Mouse (Mus musculus) thymus, postnatal 25 days (tissue): ENCODE data around the gene Nudt8.
A peak's percentile ranks its signal among the peaks of the same experiment; 100 is the strongest.

ENCODE experiments used
- DNase-seq: peaks from one replicate; pipeline ENCODE4 v3.0.0; 2022

The Nudt8 gene

GRCm38 (mm10) chr19:3988066-3988465, 12.3 kb upstream of the Nudt8 start:
- no peak for DNase-seq

DNA sequence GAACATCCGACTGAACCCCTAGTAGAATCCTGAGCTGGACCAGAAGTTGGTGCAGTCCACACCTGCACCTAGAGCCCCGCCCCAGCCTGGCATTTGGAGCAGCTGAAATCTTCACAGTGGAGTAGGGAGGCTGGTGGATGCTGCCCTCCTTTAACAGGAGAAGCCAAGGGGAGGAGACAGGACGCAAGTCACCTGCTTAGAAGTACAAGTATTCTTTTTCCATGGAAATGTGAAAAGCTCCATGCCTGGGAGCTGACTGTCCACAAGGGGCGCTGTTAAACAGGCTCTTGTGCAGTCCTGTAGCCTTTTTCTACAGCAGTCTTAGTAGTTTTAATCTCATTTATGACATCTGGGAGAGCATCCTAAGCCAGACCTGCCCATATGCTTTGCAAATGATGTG, 11.6 kb upstream of the Nudt8 start:
- no peak for DNase-seq

DNA sequence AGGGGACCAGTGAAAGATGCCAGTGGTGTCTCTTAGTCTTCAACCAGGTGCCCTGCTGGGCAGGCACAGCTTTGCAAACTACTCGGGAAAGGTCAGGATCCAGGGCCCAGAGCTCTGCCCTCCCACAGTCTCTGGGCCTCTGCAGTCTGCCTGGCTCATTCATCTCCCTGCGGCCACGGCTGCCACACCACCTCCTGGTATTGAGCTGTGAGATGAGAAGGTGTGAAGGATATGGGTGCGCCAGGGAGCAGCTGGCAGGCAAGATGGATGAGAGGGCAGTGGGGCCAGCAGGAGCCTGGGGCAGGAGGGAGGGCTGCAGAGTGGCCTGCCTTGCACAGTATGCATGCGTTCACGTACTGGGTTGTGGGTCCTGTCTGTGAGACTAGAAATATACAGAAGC, 9.6 kb upstream of the Nudt8 start:
- no peak for DNase-seq

GRCm38 (mm10) chr19:3991562-3991961, 8.8 kb upstream of the Nudt8 start:
- DNase-seq: no peak

- no peak for DNase-seq
Observed at GRCm38 (mm10) chr19:3991966-3992365, 8.4 kb upstream of the Nudt8 start.

DNA sequence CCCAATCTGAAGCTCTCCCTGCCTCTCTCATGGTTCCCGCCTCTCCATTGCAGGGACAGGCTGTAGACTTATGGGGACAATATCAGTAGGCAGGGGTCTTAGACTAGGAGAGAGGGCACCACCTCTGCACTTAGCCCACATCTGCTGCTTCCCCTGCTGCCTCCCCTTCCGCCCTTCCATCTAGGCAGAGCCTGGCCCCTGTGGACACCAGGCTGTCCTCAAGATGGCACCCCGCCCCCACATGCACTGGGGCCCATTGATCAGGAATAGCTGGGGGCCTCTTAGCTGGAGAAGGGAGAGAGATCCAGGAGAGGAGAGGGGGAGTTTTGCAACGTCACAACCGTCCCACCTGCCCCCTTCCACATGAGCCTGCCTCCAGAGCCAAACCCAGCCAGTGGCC, 8.0 kb upstream of the Nudt8 start, which contains the start of gene Tbx10:
Gene Tbx10 (plus strand): TSS at position 337 of the 400 bp plus-strand sequence.
- DNase-seq: no peak

DNA sequence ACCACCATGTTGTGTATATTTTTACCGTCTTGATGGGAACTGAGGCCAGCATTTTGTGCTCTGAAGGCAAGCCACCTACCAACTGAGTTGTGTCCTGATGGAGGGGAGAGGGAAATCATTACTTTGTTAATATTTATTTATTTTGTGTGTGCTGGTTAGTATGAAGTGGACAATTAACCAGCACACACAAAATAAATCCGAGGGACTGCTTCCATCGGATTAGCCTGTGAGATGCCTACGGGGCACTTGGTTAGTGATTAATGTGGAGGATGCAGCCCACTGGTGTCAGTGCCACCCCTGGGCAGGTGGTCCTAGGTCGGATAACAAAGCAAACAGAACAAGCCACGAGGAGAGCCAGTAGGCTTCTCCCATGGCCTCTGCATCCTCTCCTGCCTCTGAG, 5.4 kb upstream of the Nudt8 start:
- no peak for DNase-seq

DNA sequence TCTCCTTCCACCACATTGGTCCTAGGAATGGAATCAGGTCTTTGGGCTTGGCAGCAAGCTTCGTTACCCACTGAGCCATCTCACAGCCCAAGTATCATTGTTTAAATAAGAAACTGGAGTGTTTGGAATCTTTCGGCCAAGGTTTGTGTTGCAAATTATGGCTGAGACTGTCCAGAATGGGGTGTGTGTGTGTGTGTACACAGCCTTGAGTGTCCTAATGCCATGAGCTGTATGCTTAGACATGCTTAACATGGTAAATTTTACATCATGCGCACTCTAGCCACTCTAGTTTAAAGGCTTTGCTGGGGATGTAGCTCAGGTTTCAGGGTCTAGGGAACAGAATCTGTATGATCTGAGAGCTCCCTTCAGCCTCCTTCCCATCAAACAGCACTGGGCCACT, 4.9 kb upstream of the Nudt8 start:
- no peak for DNase-seq

DNA sequence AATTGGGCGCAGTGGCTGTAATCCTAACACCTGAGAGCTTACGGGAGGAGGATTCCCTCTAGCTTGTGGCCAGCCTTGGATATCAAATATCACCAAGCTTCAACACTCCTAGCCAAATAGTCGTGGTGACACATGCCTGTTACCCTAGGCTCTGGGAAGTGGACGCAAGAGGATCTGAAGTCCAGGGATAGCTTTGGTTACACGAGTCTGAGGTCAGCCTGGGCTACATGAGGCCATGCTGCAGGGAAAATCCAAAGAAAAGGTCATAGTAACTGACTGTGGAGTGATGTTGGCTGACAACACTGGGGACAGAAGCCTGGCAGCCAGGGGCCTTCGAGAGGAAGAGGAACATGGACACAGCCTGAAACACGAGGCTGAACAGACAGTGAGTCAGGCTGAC, 4.3 kb upstream of the Nudt8 start:
- DNase-seq: no peak

- no peak for DNase-seq
Observed at GRCm38 (mm10) chr19:3996747-3997146, 3.6 kb upstream of the Nudt8 start.

GRCm38 (mm10) chr19:3997231-3997630, 3.1 kb upstream of the Nudt8 start:
- DNase-seq: no peak

GRCm38 (mm10) chr19:3998335-3998734, 2.0 kb upstream of the Nudt8 start:
- DNase-seq: no peak

GRCm38 (mm10) chr19:3999121-3999730, 1.2 kb upstream of the Nudt8 start:
- no peak for DNase-seq

- DNase-seq: no peak
Observed at GRCm38 (mm10) chr19:4000949-4001525, 657 bp downstream of the Nudt8 start.

- DNase-seq: no peak
Observed at GRCm38 (mm10) chr19:4001752-4002151, 1.4 kb downstream of the Nudt8 start.

- no peak for DNase-seq
Observed at GRCm38 (mm10) chr19:4003112-4003511, 2.7 kb downstream of the Nudt8 start, which contains the start of gene Doc2g. Gene Doc2g, plus strand, starts transcription at chr19:4003313.

DNA sequence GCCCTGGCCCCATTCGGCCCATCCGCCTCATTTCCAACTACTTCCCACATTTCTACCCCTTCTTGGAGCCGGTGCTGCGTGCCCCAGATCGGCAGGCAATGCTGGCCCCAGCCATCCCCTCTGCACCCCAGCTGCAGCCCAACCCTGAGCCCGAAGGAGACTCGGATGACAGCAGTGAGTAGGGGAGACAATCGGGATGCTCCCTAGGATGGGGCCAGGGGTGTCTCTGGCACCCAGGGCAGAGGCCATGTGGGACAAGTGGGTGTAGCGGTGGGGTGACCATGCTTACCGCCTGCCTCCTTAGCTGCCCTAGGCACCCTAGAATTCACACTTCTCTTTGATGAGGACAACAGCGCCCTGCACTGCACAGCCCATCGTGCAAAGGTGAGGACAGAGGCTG, 3.3 kb downstream of the Nudt8 start:
- no peak for DNase-seq

DNA sequence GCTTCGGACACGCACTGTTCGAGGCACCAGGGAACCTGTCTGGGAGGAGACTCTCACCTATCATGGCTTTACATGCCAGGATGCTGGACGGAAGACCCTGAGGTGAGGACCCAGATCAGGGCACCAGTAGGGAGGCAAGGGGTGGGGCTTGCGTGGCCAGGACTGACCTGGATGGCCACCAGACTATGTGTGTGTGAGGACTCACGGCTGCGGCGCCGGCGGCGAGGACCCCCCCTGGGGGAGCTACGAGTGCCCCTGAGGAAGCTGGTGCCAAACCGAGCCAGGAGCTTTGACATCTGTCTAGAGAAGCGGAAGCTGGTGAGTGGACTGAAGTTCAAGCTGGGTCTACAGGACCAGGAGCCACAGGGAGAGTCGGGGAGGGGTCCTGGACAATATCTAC, 4.0 kb downstream of the Nudt8 start:
- no peak for DNase-seq

DNA sequence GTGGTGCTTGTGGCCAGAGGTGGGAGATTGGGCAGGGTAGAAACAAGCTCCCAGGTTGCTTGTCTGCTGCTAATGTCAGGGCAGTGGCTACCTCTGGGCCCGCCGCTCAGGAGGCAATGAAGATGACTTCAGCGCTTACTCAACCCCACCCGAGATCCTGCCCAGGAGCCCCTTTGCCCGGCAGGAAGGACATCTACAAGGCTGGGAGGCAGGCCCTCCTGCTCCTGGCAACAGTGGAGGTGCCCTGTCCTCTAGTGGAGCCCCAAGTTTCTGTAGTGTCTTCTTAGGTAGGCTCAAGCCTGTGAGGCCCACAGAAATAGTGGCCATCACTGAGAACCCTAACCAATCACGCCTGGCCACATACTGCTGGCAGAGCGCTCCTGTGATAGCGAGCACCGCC, 4.7 kb downstream of the Nudt8 start:
- DNase-seq: no peak

DNA sequence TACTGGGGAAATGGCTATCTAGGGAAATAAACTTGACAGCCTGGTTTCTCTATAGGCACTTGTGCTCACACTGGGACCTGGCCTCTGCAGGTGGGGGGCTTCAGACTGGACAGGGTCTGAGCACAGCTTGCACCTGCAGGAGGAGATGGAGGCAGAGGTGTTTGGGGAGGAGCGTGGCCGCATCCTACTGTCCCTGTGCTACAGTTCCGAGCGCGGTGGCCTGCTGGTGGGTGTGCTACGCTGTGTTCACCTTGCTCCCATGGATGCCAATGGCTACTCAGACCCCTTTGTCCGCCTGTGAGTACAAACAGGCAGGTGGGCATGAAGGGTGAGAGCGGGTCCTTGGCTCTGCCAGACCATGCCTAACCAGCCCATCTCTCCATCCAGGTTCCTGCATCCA, 5.6 kb downstream of the Nudt8 start:
- DNase-seq: no peak

GRCm38 (mm10) chr19:4011086-4011485, 10.7 kb downstream of the Nudt8 start:
- no peak for DNase-seq

GRCm38 (mm10) chr19:4012432-4013022, 12.1 kb downstream of the Nudt8 start, which contains the start of gene Ndufv1:
Gene Ndufv1, minus strand, starts transcription at chr19:4012806.
- peak; percentile 93 for DNase-seq

GRCm38 (mm10) chr19:4013066-4013465, 12.7 kb downstream of the Nudt8 start:
- no peak for DNase-seq

GRCm38 (mm10) chr19:4014802-4015201, 14.4 kb downstream of the Nudt8 start:
- no peak for DNase-seq

DNA sequence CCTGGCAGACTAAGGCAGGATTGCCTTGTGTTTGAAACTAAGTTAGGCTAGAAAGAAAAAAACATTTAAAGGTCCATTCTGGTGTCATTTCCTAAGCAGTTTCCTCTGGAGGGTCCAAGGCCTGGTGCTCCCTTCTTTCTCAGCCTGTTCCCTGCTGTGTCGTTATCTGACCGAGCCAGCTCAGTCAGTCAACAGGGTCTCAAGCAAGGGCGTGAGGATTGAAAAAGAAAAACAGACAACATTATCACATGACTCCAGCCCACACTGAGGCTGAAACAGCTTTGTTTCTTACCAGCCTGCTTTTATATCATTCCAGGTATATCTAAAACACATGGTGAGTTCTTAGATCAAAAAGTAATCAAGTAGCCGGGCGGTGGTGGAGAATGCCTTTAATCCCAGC, 15.3 kb downstream of the Nudt8 start:
- DNase-seq: no peak
